Mouse (Mus musculus) urinary bladder, postnatal 25 days (tissue): ENCODE measurements around the gene Hdhd5.

Source experiments
- DNase-seq: peaks from one replicate; pipeline ENCODE4 v3.0.0; 2022; ENCODE audit warnings: low spot score

Hdhd5 gene

DNA sequence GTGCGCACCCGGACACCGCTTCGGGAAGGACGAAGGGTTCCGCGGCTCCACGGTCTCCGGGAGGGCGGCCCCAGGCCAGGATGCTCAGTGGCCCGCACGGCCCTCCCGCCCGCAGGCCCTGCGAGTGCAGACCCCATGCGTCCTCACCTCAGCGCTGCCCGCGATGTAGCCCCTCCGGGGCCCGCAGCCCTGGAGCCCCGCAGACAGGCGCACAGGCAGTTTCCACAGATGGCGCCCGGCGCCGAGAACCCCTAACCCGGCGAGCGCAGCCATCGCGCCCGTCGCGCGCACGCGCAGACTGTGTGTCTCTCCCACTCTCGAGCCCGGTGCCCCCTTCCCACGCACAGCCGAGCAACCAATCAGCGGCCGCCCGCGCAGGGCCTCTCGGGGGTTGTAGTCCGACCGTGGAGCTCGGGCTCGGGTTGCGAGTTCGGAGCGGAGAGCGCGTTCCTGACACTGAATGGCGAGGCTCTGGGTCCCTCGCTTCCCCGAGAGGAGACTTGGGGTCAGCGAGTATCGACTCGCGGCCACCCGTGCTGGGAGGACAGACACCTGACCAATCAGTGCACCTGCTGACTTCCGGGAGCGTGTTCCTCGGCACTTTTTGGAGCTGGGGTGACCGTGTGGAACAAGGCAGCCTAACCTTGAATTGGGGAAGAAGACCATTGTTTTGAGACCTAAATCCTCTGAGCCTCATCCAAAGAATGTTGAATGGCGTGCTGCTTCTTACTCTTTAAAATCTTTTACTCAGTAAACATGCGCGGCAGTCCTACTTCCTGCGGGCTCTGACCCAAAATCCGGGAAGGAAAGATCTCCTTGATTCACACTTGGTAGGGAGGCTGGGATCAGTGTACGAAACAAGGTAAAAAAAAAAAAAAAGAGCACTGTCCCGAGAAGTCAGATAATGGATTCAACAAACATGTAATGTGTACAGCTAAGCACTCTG lies at the start of gene Hdhd5:
Gene Hdhd5 (minus strand): TSS at position 300 of the 946 bp plus-strand sequence.
- peak; percentile 93 for DNase-seq

- no peak for DNase-seq
These were observed 49.5 kb upstream of the Hdhd5 start for GRCm38 (mm10) chr6:120580713-120581015.

DNA sequence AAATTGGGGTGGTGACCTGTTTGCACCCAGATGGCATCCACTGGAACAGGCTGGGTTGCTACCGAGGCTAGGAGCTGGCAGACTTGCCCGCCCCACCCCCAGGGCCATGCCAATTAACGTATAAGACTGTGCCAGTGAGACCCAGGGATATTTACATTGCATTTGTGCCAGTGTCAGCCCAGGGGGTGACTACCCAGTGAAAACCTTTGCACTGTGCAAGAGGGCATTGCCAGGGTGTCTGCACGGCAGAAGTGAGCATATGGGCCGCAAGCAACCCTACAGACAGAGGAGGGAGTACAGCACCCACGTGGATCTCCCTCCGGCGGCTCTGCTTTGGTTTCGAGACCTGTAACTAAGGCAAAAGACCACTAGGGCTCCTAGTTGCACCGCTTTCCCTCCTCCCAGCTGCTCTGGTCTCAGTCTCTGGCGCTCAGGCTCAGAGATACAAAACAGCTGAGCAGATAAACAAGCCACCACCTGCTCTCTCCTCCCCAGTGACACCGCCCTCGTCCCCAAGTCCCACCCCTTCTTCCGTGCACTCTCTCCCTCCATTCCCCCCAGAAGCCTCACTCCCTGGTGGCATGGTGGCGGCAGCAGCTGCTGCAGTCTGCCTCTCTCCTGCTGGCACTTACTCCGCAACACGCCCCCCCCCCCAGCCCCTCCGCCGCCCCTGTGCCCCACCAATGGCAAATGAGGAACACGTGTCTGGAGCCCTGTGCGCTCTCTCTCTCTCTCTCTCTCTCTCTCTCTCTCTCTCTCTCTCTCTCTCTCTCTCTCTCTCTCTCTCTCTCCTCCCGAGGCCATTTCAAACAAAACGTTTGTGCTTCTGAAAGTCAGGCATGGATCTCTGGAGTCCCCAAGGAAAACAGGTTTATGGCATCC lies 49.0 kb upstream of the Hdhd5 start:
- DNase-seq: no peak

- DNase-seq: no peak
These were observed 48.2 kb upstream of the Hdhd5 start for GRCm38 (mm10) chr6:120579110-120579830.

DNA sequence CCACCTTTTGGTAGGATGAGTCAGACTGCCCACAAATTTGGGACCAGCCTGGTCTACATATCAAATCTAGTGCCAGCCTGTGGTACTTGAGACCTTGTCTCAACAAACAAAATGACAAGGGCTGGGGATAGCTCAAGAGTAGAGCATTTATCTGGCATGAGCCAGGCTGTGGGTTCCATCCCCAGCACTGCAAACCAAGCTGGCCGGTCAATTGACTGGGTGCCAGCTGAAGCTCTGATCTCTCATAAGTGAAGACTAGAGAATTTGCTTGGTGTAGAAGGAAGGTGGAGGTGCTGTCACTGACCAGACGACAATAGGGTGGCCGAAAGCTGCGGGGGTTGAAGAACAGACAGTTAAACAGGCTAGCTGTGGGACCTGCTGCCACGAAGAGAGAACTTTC lies 47.4 kb upstream of the Hdhd5 start:
- DNase-seq: no peak

- no peak for DNase-seq
These were observed 41.3 kb upstream of the Hdhd5 start for GRCm38 (mm10) chr6:120572372-120572771.

DNA sequence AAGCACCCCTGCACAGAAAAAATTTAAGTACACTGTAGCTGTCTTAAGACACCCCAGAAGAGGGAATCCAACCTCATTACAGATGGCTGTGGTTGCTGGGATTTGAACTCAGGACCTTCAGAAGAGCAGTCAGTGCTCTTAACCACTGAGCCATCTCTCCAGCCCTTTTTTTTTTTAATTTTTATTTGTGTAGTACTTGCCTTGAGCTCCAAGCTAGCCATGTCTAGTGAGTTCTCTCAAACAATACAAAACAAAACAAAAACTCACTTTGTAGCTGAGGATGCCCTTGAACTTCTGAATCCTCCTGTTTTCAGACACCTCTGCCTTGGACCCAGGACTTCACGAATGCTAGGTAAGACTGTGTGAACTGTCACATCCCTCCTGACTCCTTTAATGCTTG lies 37.1 kb upstream of the Hdhd5 start:
- DNase-seq: no peak

- no peak for DNase-seq
These were observed 36.1 kb upstream of the Hdhd5 start for GRCm38 (mm10) chr6:120566911-120567909.

DNA sequence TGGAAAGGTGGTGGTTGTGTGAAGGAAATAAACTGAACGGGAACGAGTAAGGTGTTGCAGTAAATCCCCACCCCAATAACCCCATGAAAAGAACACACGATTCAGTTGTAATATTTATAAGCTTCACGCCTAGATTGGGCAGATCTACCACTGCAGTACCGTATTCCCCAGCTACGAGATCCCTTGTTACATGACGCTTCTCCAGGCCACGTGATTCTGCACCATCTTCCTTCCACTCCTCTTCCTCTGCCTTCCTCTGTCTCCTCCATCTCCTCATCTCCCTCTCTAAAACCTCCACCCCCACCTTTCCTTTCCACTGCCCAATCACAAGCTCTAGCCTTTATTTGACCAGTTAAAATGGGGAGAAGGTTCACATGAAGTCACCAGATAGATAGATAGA lies 25.5 kb upstream of the Hdhd5 start:
- DNase-seq: no peak

GRCm38 (mm10) chr6:120555983-120556567 lies 25.0 kb upstream of the Hdhd5 start:
- DNase-seq: no peak

DNA sequence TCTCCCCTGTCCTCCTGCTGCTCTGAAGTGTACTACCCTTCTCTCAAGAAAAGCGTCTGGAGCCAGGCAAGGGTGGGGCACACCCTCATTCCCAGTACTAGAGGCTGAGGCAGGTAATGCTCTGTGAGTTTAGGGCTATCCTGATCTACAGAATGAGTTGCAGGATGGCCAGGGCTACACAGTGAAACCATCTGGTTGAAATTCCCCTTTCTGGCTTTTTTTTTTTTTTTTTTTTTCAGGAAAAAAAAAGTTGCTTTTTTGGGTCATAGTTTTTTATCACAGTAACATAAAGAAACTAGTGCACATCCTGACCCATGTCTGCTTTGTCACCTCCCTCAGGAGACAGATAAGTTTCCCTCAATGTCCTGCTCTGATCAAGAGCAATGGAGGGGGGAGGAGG lies 24.0 kb upstream of the Hdhd5 start:
- no peak for DNase-seq

DNA sequence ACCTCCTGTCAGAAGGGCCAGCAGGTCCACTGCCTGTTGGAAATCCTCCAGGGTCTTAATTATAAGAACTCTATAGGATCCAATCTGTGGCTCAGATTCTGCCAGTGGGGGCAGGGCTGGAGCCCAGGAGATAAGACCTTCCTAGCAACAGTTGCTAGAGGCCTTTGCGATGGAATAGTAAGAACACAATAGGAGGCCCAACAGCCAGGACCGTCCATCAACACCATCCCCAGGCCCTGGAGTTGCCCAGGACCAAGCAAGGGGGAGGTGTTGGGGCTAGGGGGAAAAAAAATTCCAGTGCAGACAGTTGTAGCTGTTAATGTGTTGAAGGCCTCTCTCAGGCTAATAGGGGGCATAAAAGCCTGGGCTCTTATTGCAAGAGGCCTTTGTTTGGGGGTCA lies 19.1 kb upstream of the Hdhd5 start:
- no peak for DNase-seq

- no peak for DNase-seq
These were observed 17.5 kb upstream of the Hdhd5 start for GRCm38 (mm10) chr6:120548581-120548980.

GRCm38 (mm10) chr6:120546973-120547372 lies 15.9 kb upstream of the Hdhd5 start:
- DNase-seq: no peak

GRCm38 (mm10) chr6:120546292-120546691 lies 15.2 kb upstream of the Hdhd5 start:
- DNase-seq: no peak

DNA sequence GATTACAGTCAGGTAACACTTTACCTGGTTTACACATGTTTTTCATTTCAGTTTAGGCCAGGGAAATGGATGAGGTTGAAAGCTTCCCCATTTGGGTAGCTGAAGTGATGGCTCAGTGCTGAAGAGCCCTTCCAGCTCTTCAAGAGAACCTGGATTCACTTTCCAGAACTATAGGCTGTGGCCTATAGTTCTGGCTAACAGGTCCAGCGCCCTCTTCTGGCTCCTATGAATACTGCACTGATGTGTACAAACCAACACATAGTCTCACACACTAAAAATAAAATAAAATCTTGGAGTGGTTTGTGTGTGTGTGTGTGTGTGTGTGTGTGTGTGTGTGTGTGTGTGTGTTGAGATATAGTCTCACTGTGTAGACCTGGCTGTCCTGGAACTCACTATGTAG lies 10.9 kb upstream of the Hdhd5 start:
- DNase-seq: no peak

DNA sequence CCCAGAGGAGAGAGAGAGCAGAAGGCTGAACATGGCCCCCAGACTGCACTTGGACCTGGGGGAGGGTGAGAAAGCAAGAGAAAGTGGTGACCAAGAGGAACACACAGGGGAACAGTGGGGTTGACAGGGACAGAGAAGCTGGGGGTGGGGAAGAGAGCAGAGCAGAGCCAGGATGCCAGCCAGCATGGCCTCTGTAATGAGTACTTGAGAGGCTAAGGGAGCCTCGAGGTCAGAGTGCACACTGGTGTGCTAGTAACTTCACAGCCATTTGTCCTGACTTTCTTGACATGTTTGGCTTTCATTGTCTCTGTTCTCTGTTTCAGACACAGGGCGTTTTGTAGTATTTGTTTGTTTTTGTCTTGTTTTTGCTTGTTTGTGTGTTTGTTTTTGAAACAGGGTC lies 10.3 kb upstream of the Hdhd5 start:
- no peak for DNase-seq

GRCm38 (mm10) chr6:120539781-120540231 lies 8.7 kb upstream of the Hdhd5 start:
- peak; percentile 7 for DNase-seq

GRCm38 (mm10) chr6:120539132-120539759 lies 8.1 kb upstream of the Hdhd5 start:
- peak; percentile 54 for DNase-seq

- DNase-seq: no peak
These were observed 5.2 kb upstream of the Hdhd5 start for GRCm38 (mm10) chr6:120536337-120536736.
